Mouse (Mus musculus): Measurements from ENCODE around the gene Gabra3.

The Gabra3 gene

GRCm38 (mm10) chrX:72656230-72656898 is at the start of gene Gabra3:
Gene Gabra3 (minus strand): TSS chrX:72656848.
- no peak for DNase-seq

GRCm38 (mm10) chrX:72655789-72656188 is 859 bp downstream of the Gabra3 start:
- DNase-seq: no peak

DNA sequence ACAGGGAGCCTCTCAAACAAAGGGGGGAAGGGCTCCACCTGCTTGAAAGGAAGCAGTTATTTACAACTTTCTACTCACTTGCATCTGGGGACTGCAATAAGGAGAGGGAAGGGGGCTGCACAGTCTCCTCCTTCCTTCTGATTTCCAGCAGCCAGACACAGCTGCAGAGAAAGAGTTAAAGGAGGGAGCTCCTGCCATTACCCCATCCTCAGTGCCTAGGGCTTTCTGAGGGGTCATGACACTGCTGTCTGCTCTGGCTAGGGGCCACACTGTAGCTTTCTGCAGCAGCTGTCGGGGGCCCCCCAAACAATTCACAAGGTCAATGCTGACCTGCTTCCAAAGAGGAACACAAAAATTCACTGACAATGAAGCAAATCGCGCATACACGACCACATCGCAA is 1.3 kb downstream of the Gabra3 start:
- no peak for DNase-seq

DNA sequence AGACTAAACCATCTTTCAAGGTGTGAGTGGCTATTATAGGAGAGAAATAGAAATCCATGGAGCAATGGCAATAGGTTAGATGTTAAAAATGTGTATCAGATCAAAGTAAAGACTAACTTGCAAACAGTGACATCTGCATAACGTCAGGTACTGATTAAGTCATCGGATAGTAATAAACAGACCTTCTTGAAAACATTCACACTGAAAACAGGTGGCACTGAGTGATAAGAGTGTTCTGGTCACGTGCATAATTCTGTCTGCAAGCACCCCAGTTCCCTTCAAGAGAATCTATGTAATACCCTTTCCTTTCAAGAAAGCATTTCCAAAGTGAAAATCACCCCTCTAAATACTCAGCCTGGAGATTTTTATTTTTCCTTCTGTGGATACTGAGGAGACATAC is 6.0 kb downstream of the Gabra3 start:
- DNase-seq: no peak

DNA sequence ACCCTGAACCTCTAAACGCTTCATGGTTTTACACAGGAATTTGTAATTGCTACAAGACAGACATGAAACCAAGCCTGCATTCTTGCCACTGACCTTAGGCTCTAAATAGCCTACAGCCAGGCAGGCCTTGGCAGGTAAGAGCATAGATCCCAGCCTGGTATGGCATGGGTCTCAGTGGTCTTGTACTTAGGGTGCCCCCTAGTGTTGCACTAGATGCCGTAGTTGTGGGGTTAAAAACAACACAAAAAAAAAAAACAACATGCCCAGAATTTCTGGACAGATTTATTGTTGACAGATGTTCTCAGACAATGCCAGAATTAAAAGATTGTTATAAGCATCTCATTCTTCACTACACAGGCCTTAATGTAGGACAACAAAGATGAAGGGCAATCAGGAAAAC is 12.0 kb downstream of the Gabra3 start:
- no peak for DNase-seq

GRCm38 (mm10) chrX:72497284-72497683 is 159.4 kb downstream of the Gabra3 start:
- no peak for DNase-seq

GRCm38 (mm10) chrX:72489806-72490205 is 166.8 kb downstream of the Gabra3 start:
- DNase-seq: no peak

DNA sequence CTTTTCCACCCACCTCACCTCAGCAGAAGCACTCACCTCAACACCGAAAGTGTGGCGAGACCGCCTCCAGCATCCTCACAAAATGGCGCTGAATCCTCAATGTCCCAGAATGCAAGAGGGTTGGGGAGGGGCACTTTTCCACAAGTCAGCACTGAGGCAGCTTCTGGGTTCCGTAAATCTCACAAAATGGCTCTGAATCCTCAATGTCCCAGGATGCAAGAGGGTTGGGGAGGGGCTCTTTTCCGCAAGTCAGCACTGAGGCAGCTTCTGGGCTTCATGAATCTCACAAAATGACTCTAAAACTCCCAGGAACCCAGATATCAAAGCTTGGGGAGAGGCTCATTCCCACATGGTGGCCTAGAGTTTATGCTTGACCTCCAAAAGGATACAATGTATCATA is 269.9 kb downstream of the Gabra3 start, which contains the start of gene Magea10:
Gene Magea10 (minus strand): TSS at position 101 of the 400 bp plus-strand sequence.
- DNase-seq: no peak
